Mouse (Mus musculus) layer of hippocampus, postnatal 36 days (tissue): Measurements from ENCODE around the gene Gria1. TPM values are rescaled to one million over a fixed set of nuclear protein-coding genes. Genes with fewer than 3 reads are reported as not detected.

Experiments
- DNase-seq, 2 experiments: peaks; one replicate each; pipeline ENCODE4 v3.0.0; 2022
- total RNA-seq, 2 experiments: library from RNA; stranded (reverse); gene quantifications; 2 replicates each; pipeline ENCODE4 v1.2.3; 2021

Gria1 gene
- total RNA-seq, 2 experiments from 2014 or later: 709 to 721 TPM

DNA sequence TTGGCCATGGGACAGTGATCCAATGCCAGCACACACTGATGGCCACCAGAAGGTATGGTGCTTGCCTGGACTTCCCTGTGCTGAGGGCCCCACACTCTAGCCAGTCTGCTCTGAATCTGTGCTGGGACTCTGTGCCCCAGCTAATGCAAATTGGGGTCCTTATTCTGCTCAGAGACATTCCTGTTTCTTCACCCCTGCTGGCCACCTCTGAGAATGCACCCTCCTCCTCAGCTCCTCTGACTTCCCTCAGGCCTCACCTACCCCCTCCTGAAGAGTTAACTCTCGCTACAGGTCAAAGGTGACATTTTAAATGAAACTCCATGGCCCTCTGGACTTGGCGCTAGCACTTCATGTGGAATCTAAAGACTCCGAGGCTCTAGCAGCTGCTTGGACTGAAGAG is 165.4 kb downstream of the Gria1 start:
- no peak for DNase-seq

DNA sequence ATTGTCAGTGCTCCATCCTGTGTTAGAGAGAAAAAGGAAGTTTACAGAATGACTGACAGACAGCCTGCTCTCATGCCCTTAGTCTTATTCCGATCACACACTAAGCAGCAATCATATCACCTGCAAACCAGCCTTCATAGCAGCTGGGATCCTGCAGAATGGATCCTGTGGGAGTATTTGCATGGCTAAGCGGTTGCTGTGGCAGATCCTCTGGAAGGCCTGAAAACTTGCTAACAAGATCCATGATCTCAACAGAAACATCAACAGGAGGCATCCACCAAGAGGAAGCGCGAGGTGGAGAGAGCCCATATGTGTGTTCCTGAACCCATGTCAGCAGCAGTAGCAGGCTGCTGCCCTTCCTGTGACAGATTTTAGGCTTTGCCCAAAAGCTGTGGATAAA is 173.0 kb downstream of the Gria1 start:
- DNase-seq: no peak

DNA sequence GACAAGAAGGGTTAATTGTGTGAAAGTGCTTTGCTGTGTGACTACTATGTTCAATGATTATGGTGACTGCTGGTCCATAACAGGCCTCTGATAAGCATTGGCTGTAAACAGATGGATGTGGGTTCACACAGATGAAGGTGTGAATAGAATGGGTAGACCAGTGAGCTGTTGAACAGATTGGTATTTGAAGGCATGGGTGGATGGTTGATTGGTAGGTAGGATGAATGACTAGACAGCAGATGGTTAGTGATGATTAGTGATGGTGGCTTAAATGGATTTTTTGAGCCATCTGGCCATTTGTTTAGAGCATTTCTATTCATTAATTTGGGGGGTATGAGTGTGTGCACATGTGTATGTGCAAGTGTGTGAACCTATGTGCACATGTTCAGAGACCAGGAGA is 173.9 kb downstream of the Gria1 start:
- no peak for DNase-seq

DNA sequence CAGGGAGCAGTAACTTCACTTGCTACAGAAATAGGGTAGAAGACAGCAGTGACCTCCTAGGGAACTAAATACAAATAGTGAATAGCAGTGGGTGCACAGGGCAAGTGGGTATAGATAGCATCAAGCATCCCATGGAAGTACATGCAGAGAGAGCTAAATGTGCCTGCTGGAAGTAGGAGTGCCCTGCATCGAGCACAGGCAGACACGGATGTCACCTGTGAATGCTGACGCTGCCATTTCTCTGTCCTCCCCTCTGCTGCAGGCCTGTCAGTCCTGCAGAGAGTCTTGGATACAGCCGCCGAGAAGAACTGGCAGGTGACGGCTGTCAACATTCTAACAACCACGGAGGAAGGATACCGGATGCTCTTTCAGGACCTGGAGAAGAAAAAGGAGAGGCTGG is 178.2 kb downstream of the Gria1 start:
- no peak for DNase-seq

DNA sequence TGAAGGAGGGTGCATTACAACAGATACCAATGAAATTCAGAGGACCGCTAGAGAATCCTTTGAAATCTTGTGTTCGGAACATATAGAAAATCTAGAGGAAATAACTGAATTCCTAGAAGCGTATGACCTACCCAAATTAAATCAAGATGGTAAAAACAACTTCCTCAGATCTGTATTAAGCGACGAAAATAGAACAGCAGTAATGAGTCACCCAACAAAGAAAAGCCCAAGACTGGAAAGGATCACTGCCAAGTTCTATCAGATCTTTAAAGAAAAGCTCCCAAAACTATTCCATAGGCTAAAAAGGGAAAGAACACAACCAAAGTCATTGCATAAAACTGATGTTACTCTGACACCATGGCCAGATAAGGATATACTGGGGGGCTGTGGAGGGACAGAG is 183.6 kb downstream of the Gria1 start:
- no peak for DNase-seq

DNA sequence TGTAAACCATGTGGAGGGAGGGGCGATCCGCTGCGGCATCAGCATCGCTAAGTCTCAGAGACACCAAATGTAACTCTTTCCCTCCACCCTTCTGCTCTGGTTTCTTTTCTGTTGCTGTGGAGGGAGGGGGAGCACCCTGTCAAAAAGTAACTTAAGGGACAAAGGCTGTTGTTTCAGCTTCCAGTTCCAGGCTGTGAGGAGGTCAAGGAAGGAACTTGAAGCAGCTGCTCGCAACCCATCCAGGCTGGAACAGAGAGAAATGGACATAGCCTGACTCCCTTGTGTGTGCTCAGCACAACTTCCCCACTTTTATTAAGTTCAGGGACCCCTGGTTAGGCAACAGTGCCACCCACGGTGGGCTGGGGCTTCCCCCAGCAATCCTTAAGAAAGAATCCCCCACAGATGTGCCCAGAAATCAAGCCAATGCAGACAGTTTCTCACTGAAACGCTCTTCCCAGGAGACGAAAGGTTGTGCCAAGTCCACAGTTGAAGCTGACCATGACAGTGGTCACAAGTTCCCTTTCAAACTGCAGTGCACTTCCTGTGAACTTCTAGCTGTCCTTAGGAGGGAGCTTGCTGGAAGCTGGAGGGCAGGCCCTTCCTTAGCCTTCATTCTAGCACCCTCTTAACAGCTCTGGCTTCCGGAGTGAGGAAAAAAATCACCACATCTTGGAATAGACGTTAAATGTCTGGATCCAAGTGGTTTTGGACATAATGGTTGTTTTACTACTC is 190.2 kb downstream of the Gria1 start:
- no peak for DNase-seq

DNA sequence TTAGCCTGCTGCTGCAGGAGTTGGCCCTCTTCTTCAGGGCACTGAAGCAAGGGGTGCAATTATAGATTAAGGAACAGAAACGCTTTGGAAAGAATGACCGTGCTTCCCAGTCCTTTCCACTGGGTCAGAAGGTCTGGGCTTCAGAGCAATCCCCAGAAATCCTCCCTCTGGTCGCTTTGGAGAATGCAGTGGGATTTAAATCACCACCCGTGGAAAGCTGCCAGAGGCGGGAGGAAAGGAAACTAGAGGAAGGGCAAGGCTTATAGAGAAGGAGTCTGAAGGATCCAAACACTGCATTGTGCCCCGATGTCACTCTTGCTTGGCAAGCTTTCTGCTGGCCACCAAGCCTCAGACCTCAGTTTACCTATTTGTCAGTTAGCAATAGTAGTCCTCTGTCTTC is 193.2 kb downstream of the Gria1 start:
- no peak for DNase-seq

DNA sequence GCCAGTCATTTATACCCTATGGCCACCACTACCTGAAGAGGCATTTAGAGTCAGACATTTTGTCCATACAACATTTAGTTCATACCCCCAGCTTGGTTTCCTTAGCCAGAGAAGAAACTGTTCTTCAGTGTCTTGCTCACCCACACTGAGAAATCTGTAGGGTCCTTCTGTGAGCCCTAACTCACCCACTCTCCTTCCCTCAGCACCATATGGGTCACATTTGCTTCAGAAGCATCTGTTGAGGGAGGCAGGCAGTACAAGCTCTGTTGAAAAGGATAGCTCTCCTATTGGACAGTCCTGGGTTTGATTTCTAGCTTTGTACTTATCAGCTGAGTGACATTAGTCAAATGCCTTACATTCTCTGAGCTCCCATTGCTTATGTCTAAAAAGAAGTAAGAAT is 196.1 kb downstream of the Gria1 start:
- DNase-seq: no peak

DNA sequence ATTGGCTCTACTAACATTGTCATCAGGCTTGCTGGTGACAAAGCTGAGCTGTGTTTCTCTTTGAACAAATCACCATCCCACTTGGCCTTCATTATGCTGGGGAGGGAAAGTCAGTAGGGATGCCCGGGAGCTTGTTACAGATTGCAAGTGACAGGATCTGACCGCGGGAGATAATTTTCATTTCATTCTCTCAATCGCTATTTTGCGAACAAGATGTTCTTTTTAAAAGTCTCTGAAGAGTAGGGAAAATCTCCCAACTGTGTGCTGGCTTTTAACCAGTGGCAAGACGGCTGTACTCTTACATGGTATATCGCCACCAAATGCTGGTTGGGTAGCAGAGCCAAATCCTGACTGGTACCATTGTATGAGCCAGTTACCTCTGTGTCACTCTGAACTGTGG is 202.9 kb downstream of the Gria1 start:
- DNase-seq: no peak

DNA sequence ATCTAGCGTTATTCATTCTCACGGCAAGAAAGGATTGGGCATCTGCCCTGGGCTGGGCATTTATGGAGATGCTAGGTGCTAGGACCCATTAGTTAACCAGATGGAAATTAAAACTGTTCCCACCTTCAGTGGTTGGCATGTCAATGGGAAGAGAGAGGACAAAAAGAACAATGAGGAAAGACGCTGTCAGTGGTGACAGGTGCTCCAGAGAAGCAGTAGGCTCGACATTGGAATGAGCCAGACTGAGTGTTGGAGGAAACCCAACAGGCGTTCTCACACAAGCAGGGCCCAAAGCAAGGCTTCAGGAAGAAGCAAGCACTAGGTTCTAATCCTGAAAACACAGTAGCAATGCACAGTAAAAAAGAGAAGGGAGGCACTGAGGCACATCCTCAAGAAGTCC is 203.4 kb downstream of the Gria1 start:
- DNase-seq: no peak

DNA sequence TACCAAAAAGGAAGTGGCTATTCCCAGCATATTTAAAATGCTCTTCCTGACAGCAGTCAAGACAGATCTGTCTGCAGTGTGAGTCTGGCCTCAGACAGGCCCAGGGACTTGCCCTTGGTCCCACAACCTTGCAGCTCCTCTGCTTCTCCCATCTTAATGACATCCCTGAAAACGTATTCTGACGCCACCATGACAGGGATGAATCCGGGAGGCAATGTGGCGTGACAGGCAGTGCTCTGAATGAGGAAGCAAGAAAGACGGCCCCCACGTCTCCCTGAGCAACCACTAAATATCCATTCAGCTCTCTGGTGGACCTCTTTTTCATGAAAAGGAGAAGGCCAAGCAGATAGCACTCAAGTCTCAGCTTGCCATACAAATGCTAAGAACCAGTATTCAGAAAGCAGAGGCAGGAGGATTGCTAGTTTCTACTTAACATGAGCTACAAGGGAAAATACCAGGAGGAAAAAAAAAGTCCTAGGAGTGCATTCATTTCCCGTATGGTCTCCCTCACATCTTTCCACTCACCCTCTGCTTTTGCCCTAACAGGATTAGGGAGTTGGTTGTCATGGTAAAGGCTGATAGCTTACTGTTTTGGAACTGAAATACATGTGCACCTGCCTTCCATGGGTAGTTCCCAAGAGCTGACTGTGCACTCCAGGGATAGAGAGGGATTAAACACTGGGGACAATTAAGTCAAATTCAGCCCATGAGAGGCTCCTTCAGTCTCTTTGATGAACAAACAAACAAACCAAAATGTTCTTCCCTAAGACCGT is 211.8 kb downstream of the Gria1 start:
- DNase-seq: no peak

DNA sequence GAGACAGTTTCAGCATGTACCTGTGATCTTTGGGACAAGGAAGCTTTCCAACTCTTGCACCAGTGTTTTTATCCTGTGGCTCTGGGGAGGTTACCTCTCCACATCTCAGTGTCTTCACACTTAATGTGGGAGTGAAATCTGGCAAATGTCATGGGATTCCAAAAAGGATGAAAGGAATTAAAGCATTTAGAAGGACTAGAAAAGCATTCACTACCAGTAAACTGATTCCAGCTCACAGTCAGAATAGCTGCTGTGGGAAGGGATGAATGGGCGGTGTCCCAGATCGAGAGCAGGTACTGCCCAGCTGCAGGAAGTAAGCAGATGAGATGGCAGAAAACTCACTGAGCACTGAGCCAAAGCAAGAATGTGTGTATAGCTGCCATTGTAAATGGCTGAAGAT is 224.3 kb downstream of the Gria1 start:
- DNase-seq: no peak

DNA sequence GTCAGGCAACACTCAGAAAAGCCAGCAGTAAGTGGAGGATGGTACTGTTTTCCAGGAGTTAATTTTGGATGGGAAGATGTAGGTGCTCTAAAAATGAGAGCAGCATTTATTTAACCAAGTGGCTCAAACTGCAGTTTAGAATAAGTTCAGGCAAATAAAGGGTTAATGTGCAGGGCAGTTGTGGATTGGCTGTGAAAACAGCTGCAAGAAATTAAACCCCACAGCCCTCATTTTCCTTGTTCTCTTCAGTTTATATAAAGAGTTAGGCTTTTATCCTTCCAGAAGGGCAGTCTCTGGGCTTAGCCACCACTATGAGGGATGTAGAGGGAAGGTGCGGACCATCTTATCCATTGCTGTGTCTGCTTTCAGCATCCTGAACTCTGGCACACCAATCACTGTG is 225.2 kb downstream of the Gria1 start:
- no peak for DNase-seq

DNA sequence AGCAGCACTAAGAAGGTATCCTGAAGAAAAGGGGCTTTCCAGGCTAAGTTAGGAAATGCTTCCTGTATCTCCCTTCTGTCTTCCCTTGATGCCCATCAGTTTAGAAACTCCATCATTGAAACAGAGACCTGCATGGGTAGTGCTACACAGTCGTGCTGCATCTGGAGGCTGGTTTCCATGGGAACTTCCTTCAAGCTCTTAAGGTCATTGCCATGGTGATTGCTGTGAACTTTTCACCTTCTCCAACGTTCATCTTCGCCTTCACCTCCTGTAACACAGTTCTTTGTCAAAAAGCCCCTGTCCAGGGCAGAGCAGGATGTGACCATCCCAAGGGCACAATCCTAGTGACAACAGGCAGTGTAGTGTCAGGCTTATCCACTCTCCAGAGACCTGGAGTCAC is 228.6 kb downstream of the Gria1 start:
- DNase-seq: no peak

DNA sequence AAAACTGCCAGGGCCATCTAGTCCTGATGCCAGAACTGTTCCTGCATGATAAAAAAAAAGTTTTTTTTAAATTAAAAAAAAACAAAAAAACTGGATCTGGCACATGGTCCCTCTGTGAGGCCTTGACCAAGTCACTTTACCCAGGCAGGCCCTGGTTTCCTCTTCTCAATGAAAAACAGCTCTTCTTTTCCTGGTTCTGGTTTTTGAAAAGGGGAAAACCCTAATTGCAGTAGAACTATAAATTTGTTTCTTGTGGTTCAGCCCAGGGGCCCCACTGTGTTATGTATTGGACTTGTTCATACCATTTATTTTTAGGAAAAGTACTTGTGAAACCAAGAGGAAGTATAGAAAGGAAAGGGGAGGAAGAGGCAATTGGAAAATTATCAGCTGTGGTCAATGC is 232.6 kb downstream of the Gria1 start:
- no peak for DNase-seq

DNA sequence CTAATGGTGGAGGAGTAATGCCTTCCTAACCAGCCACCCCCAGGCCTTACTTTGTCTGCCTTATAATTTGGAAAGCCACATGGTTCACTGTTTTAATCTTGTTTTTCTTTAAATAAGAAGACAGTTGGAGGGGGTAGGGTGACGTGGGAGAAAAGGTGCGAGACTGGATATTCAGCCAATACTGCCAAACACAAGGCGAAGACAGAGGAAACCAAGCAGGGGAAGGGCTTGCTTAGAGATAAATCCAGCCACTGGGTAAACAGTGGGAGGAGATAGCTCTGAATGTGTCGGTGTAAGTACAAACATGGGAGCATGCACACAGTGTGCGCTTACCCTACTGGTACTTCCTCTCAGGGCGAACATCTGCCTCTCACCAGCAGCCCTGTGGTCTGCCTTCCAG is 233.4 kb downstream of the Gria1 start:
- DNase-seq: no peak

DNA sequence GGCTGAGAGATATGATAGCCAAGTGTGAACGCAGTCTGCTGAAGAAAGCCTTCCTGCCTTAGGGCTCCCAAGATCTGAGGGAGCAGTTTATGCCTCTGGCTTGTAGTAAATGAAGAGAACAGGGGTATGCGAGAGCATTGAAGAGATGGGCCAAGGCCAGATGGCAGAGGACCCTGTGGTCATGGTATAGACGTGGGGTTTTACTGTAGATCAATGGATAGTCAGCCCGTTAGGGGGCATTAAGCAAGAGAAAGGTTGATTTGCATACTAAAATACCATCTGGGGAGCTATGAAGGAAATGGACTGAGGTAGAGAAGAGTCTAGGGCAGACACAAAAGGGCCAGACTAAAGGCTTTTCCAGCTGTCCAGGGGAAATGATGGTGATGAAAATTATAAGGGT is 237.7 kb downstream of the Gria1 start:
- DNase-seq: no peak

DNA sequence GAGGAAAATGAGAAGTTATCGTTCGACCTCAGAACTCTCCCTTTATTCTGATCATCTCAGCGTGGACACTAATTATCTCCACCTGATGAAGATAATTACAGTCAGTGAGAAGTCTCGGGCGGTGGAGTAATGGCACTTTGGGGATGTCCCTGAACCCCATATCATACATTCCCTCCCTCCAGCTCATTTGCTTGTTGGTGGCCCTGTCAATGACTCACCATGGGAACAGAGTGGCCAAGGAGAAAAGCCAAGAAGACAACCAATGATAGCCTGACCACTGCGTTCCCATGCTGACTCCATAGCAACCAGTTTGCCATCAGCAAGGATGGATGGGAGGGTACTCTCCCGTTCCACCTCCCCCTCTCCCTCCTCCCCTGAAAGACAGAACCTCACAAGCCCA is 238.9 kb downstream of the Gria1 start:
- DNase-seq: no peak

DNA sequence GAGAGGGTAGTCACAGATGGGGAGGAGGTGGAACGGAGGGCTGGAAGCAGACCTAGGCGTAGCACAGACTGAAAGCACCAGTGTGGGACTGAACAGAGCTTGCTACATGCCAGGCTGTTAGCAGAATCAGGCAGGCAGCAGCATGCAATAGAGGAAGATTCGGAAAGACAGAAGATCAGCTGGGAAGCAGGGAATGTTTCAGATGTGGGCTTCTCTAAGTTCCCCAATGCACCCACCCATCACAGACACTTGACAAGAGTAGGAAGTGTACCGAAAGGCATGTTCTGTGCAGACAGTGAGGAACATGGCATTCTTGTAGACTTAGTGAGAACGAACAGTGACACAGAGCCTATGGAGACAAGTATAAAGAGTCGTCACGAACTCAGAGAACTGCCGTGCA is 260.5 kb downstream of the Gria1 start:
- peak; percentile 64 to 77 for DNase-seq

DNA sequence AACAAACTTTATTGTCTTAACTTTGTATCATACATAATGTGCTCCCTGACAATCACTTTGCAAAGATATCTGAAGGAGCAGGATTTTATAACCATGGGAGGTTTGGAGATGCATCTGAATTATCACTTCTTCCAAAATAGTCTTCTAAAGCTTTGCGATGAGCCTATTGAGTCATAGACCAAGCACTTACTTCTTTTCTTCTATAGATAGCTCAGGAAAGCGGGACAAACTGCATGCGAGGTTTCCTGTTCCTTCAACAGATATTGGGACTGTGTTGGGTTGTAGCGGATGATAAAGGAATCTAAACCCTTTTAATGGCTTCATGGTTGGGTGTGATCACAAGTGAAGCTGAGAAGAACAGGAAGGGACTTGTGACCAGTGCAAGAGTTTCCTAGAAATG is 263.5 kb downstream of the Gria1 start:
- no peak for DNase-seq

DNA sequence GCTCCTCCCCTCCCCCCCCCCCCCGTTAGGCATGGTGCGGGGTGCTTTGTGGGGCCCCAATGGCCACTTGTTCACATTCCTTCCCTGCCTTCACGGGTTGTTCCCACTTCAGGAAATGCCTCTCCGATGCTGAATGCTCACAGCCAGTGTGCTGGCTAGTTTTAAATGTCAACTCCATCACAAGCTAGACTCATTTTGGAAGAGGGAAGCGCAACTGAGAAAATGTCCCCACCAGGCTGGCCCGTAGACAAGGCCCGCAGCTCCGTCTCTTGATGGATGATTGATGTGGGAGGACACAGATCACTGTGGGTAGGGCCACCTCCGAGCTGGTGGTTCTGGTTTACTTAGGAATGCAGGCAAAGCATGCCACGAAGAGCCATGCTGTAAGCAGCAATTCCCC is 266.9 kb downstream of the Gria1 start:
- DNase-seq: no peak

DNA sequence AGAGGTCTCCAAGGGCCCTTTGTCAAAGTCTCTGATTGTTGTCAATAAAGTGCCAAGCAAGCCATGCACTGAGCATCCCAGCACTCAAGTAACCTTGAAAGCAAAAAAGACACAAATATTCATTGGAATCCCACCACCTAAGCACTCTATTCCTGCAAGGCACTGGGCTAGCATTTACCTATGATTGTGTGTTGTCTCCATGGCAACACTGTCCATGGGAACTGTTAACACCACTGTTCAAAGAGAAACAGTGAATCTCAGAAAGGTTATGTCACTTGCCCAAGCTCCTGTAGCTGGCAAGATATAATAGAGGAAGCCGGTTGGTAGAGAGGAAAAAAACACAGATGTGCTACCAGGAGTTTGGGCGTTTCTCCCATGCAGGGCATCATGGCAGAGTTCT is 274.9 kb downstream of the Gria1 start:
- no peak for DNase-seq

DNA sequence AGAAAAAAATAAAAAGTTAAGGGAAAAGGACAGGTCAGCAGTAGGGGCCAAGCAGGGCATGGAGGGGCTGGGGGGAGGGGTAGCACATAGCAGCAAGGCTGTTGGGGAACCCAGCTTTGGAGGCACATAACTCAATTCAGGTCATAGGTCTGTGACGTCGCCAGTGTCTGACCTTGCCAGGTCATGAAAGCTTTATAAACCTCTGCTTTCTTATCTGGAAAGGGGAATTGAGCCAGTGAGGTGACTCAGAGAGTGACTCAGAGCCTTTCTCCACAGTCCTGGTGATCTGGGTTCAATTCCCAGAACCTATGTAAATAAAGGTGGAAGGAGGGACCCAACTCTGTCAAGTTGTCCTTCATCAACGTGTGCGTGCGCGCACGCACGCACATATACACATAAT is 286.2 kb downstream of the Gria1 start:
- no peak for DNase-seq

DNA sequence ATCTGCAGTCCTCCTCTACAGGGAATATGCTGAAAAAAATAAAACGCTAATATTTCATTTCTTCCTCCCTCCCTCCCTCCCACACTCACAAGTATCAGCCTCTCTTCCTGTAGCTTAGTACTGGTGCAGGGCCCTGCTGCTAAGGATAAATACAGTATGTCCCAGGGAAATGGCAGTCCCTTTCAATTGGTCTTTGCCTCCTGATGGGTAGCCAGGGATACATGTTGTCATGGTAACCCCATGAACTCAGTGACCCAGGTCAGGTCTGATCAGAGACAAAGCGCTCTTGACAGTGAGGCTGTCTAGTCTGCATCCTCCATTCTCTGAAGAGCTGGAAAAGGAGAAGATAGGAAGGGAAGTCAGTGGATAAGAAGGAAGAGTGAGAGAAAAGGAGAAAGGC is 287.1 kb downstream of the Gria1 start:
- DNase-seq: no peak

DNA sequence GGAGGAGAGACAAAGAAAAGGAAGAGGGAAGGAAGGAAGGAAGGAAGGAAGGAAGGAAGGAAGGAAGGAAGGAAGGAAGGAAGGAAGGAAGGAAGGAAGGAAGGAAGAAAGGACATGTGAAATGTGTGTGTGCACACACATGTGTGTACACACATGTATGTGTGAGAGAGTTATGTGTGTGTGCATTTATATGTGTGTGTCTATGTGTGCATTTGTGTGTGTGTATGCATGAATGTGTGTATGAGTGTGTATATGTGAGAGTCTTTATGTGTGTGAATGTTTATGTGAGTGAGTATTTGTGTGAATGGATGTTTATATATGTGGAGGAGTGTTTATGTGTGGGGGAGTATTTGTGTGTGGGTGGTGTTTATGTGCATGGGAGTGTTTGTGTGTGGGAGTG is 287.5 kb downstream of the Gria1 start:
- no peak for DNase-seq
